Mouse (Mus musculus) midbrain, embryonic 16.5 days (tissue): Measurements from ENCODE around the gene Mast4. TPM values are rescaled to one million over a fixed set of nuclear protein-coding genes. Genes with fewer than 3 reads are reported as not detected.
A peak's percentile ranks its signal among the peaks of the same experiment; 100 is the strongest.

Source experiments
- ATAC-seq: fragments of 200-750 bp; cut with Nextera tagmentation; 2 replicates; pipeline ENCODE4 v1.8.0; 2017; ENCODE audit warnings: moderate TSS enrichment
- H3K27ac ChIP-seq: fragments of 300-500 bp; sonication (generic); 2 replicates; pipeline ENCODE4 v1.5.1; 2014; ENCODE audit warnings: mild to moderate bottlenecking, low read length, mixed read lengths
- H3K27me3 ChIP-seq: fragments of 300-500 bp; sonication (generic); 2 replicates; pipeline ENCODE4 v1.6.1; 2014; ENCODE audit warnings: low read depth, low read length, mixed read lengths; ENCODE audit not compliant: control insufficient read depth, insufficient read depth
- H3K36me3 ChIP-seq: fragments of 300-500 bp; sonication (generic); 2 replicates; pipeline ENCODE4 v1.6.1; 2014; ENCODE audit warnings: mild to moderate bottlenecking, low read length, moderate library complexity, mixed read lengths; ENCODE audit not compliant: control insufficient read depth, insufficient read depth
- H3K4me1 ChIP-seq: fragments of 300-500 bp; sonication (generic); 2 replicates; pipeline ENCODE4 v1.6.1; 2014; ENCODE audit warnings: mild to moderate bottlenecking, low read length, mixed read lengths; ENCODE audit not compliant: control insufficient read depth, insufficient read depth
- H3K4me2 ChIP-seq: fragments of 300-500 bp; sonication (generic); 2 replicates; pipeline ENCODE4 v1.6.1; 2014; ENCODE audit warnings: mild to moderate bottlenecking, low read length, mixed read lengths
- H3K4me3 ChIP-seq: fragments of 300-500 bp; sonication (generic); 2 replicates; pipeline ENCODE4 v1.5.1; 2014; ENCODE audit warnings: low read depth, mild to moderate bottlenecking, low read length, moderate library complexity, mixed read lengths
- H3K9ac ChIP-seq: fragments of 300-500 bp; sonication (generic); 2 replicates; pipeline ENCODE4 v1.6.1; 2014; ENCODE audit warnings: low read depth, low read length, mixed read lengths
- H3K9me3 ChIP-seq: fragments of 300-500 bp; sonication (generic); replicated peaks from 2 replicates; pipeline ENCODE4 v1.6.1; 2014; ENCODE audit warnings: mild to moderate bottlenecking, low read length, mixed read lengths; ENCODE audit not compliant: control insufficient read depth, poor library complexity, severe bottlenecking
- WGBS: fragments of 180-500 bp; shearing (Covaris S2); extraction: QIAGEN DNeasy Blood & Tissue Kit; methylation state at CpG from one replicate; pipeline ENCODE4 v1.1.7; 2014; 5-methylcytosine and 5-hydroxymethylcytosine counted together
- polyA plus RNA-seq: library from polyadenylated mRNA; unstranded; fragments of >200 nt; fragmentation: Nextera tagmentation; extraction: Ambion mirVana; gene quantifications from 2 replicates; pipeline ENCODE4 v1.2.1, GENCODE M21; 2015

The Mast4 gene
- polyA plus RNA-seq, 1 experiment from 2014 or later, result 33.8 TPM

DNA sequence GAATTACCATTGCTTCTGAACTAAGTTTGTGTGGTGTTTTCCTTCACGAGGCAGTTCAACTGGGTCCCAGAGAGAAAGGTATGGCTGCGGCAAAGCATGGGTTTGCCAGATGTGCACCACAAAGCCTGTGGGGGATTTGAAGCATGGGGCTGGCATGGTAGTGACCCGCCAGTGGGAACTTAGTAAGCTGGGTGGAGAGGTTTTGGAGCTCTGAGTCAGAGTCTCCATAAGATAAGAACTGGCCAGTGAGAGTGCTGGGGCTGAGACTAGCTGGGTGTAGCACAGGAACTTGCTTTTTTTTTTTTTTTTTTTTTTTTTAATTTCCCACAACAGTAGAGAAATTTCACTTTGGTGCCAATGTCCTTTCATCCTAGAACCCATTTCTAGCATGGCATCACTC is 73.9 kb downstream of the Mast4 start:
- Histone ChIP-seq H3K9me3 (no peaks in the 10 kb centered on the region), H3K4me3 (no peak overlapping the region), H3K27me3 (no peaks in the 10 kb centered on the region), H3K9ac (no peak overlapping the region), H3K27ac (no peak overlapping the region), H3K4me2 (no peak overlapping the region), H3K36me3 (no peaks in the 10 kb centered on the region), H3K4me1 (no peaks in the 10 kb centered on the region)
- 91% methylated on average over 3 of the region's 3 CpGs for WGBS
- ATAC-seq, result no peak

DNA sequence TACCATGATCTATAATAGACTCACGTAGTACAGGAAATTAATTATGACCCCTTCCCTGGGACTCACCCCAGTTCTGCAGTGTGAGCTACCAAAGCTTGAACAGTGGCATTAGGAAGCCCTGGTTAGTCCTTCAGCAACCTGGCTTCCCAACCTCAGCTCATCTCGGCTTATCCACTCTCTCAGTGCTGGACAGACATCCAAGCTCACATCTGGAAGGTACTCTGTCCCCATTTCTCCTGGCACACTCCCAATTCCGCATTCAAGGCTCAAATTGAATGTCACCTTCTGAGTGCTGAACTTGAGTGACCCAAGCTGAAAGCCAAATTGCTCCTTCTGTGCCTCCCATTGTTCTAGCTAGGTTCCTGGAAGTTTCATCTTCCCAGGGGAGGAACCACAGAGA is 76.2 kb downstream of the Mast4 start:
- ATAC-seq, result no peak
- H3K4me2 ChIP-seq, result no peak overlapping the region
- no peaks in the 10 kb centered on the region for H3K9me3 ChIP-seq
- no peaks in the 10 kb centered on the region for H3K4me1 ChIP-seq
- H3K36me3 ChIP-seq, result no peaks in the 10 kb centered on the region
- no peak overlapping the region for H3K27ac ChIP-seq
- H3K27me3 ChIP-seq, result no peaks in the 10 kb centered on the region
- no peak overlapping the region for H3K4me3 ChIP-seq
- H3K9ac ChIP-seq, result no peak overlapping the region
- WGBS, result 91% methylated on average over 3 of the region's 3 CpGs

DNA sequence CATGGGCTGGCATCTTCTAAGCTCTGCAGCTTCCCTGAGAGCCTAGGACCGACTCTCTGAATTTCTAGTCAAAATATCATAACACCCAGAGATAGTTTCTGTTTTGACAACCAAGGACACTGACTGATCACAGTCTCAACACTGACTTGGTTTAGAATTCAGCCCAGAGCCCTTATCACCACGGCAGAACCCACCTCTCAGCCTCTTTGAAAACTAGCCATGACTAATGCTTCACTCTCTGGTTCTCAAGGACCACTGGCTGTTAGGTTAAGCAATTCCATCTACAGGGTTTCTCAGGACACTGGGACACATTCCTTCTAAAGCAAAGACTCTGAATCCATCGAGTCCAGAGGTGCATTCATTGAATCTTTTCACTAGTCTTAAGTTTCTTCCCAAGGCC is 79.4 kb downstream of the Mast4 start:
- no peak overlapping the region for H3K4me3 ChIP-seq
- H3K27ac ChIP-seq, result no peak overlapping the region
- H3K27me3 ChIP-seq, result no peaks in the 10 kb centered on the region
- H3K9ac ChIP-seq, result no peak overlapping the region
- WGBS, result 74% methylated on average over 3 of the region's 3 CpGs
- H3K4me1 ChIP-seq, result no peaks in the 10 kb centered on the region
- H3K36me3 ChIP-seq, result no peaks in the 10 kb centered on the region
- H3K9me3 ChIP-seq, result no peaks in the 10 kb centered on the region
- no peak overlapping the region for H3K4me2 ChIP-seq
- ATAC-seq, result no peak

DNA sequence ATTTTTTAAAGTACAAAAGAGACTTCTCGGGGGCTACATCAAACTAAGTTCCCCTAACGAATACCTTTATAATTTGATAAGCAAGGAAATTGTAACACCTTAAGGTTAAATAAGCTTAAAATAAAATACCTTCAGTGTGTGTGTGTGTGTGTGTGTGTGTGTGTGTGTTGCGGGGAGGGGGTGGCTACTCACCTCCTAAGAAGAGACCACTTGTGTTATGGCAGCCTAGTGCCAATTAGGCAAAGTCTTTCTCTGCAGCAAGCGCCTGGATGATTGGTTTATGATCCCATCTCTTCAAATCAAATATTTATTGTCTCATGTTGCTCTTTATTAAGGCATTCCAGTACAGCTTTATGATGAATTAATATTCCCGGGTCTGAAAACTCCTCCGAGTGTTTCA is 81.2 kb downstream of the Mast4 start:
- Histone ChIP-seq H3K9ac (no peak overlapping the region), H3K27me3 (no peaks in the 10 kb centered on the region), H3K4me1 (no peaks in the 10 kb centered on the region; the same call in 1 of the 2 replicates), H3K4me2 (no peak overlapping the region), H3K9me3 (no peaks in the 10 kb centered on the region), H3K36me3 (no peaks in the 10 kb centered on the region), H3K4me3 (no peak overlapping the region), H3K27ac (no peak overlapping the region)
- ATAC-seq, result no peak
- 85% methylated on average over 6 of the region's 6 CpGs for WGBS

DNA sequence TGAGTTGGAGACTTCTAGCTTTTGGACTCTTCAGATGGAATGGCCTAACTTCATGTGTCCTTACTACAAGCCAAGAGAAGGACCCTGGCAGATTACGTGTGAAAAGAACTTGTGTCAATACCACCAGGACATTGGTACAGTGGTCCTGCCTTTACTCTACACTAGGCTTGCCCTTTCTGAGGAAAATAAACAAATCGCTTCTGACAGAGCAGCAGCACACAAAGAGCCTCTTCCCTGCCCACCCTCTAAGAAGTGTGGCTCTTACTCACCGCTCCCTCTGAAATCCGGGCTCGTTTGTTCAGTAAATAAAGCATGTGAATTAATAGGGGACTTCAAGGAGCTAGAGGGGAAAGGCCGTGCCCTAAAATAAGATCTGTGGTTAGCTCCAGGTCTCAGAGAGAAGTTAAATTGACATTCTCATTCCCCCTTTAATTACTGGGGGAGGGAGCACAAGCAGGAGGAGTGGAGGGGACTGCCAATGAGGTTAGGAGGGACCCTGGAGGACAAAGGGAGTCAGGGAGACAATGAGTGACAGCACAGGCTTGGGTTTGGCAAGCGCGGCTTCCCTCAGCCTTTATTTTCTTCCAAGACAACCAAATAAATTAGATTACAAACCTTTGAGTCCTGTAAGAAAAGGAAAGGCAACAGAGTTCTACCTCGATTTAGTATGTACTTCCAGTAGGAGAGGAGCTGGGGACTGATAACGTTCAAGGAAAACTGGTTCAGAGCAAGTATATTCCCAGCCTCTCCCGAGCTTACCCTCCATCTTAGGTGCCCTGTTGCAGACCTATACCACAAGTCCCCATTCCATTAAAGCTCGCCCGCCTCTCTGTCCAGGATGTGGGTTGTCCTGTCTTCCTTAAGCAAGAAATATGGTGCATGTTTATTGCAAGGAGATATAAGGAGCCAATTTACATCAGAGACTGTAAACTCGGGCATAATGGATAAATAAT is 85.9 kb downstream of the Mast4 start:
- peak; percentile 80 for ATAC-seq
- Histone ChIP-seq H3K9me3 (no peaks in the 10 kb centered on the region), H3K27ac (no peak overlapping the region), H3K4me2 (no peak overlapping the region), H3K27me3 (no peaks in the 10 kb centered on the region), H3K9ac (no peak overlapping the region), H3K4me3 (no peak overlapping the region), H3K4me1 (no peaks in the 10 kb centered on the region; the same call in 1 of the 2 replicates), H3K36me3 (no peaks in the 10 kb centered on the region)
- 17% methylated on average over 14 of the region's 14 CpGs for WGBS

DNA sequence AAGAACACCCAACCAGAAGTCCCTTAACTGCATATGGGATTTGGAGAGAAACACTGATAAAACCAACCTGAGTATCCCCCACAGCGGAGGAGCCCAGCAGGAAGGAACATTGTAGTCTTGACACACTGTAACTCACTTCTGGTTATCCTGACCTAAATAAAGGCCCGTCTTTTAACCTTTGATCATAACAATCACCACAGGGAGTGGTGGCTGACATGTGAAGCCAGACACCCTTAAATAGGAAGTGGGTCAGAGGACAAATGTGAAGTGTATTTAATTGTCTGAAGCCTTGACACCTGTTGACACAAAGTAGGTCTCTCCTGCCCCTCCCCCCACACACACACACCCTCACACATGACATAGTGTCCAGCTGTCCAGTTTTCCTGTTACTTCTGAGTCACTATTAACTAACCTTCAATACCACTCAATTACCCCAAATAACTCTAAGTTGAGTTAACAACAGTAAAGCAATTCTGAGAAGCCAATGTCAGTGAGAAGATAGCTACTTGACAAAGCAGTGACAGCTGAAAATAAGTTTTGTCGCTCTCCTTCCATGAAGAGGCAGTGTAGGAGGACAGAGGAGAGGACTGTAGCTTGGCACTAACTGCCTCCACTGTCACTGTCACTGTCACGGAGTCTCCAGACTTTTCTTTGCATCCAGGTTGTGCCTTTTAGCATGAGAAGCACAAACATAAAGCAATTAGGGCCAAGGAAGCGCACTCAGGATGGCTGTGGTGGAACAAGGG is 87.2 kb downstream of the Mast4 start:
- ATAC-seq, result no peak
- no peaks in the 10 kb centered on the region for H3K27me3 ChIP-seq
- 81% methylated on average over 5 of the region's 5 CpGs for WGBS

DNA sequence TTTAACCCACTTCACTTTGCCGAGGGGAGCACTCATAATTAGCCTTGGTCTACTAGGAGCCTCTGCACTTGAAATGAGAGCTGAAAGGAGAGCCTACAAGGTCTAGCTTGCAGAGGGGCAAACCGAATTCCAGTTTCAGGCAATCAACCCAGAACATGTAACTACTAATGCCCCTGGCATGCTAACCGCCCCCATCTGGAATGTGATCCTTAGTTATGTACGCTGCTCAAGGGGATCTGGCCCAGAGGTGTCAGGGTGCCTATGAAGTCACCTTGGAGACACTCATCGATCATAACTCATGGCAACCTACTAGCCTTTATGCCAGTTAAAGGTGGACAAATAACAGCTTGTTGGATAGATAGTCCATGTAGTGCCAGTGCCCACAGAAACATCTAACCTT is 88.9 kb downstream of the Mast4 start:
- no peaks in the 10 kb centered on the region; the same call in 1 of the 2 replicates for H3K4me1 ChIP-seq
- H3K27ac ChIP-seq, result no peak overlapping the region
- no peaks in the 10 kb centered on the region for H3K9me3 ChIP-seq
- no peak overlapping the region for H3K4me3 ChIP-seq
- H3K27me3 ChIP-seq, result no peaks in the 10 kb centered on the region
- WGBS, result 95% methylated on average over 5 of the region's 5 CpGs
- no peak overlapping the region for H3K9ac ChIP-seq
- no peak overlapping the region for H3K4me2 ChIP-seq
- no peak for ATAC-seq
- no peaks in the 10 kb centered on the region for H3K36me3 ChIP-seq

More for the DNA sequence above, 87.2 kb downstream of the Mast4 start:
- H3K36me3 ChIP-seq, result no peaks in the 10 kb centered on the region
- H3K4me1 ChIP-seq, result no peaks in the 10 kb centered on the region; the same call in 1 of the 2 replicates
- H3K4me2 ChIP-seq, result no peak overlapping the region
- no peak overlapping the region for H3K4me3 ChIP-seq
- no peak overlapping the region for H3K9ac ChIP-seq
- no peak overlapping the region for H3K27ac ChIP-seq
- no peaks in the 10 kb centered on the region for H3K9me3 ChIP-seq

DNA sequence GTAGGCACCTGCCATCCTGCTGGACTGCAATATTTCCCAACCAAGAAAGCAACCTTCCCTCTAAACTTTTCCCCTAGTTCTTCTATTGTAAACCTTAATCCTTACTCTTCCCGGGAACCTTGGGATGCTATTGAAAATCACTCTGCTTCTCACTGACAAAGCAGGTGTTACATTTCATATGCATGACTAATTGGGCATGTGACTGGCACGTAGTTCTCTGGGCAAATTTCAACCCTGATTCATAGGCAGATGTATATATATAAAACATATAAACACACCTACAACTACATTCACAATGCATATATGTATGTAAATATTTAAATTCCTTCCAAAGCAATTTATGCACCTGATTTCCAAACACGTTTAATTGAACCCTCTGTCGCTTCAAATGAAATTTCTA is 90.2 kb downstream of the Mast4 start:
- ATAC-seq, result no peak
- Histone ChIP-seq H3K27me3 (no peaks in the 10 kb centered on the region), H3K4me1 (no peaks in the 10 kb centered on the region; the same call in 1 of the 2 replicates), H3K4me2 (no peak overlapping the region), H3K9ac (no peak overlapping the region), H3K4me3 (no peak overlapping the region), H3K27ac (no peak overlapping the region), H3K36me3 (no peaks in the 10 kb centered on the region), H3K9me3 (no peaks in the 10 kb centered on the region)
- 45% methylated on average over 4 of the region's 4 CpGs for WGBS

DNA sequence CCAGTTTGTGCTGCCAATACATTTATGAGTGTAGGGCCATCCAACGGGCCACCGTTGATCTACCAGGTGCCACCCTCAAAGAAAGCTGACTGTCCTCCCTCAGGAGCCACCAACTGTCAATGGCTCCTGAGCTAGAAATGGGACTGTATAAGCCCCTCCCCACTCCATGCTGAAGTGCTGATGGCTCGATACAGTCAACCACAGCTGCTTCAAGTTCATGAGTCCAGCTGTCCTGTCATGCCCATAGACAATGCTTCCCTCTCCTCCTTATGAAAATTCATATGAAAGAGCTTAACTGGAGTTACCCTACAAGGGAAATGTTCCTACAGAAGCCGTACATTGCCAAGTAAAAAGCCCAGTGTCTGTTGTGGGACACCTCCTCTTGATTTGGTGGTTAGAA is 93.2 kb downstream of the Mast4 start:
- no peak overlapping the region for H3K9ac ChIP-seq
- H3K36me3 ChIP-seq, result no peaks in the 10 kb centered on the region
- H3K27me3 ChIP-seq, result no peaks in the 10 kb centered on the region
- H3K9me3 ChIP-seq, result 0 out of 2 replicates have a peak, but pooled peaks cover 2% of the 10 kb centered on the region
- no peaks in the 10 kb centered on the region for H3K4me1 ChIP-seq
- 94% methylated on average over 4 of the region's 4 CpGs for WGBS
- H3K4me2 ChIP-seq, result no peak overlapping the region
- no peak for ATAC-seq
- no peak overlapping the region for H3K27ac ChIP-seq
- H3K4me3 ChIP-seq, result no peak overlapping the region
